Mouse (Mus musculus) spleen, adult 2 months (tissue): ENCODE data around the gene Pecam1. TPM values are rescaled to one million over a fixed set of nuclear protein-coding genes. Genes with fewer than 3 reads are reported as not detected.

Experiments used
- DNase-seq, 2 experiments: peaks; one replicate each; pipeline versions ENCODE4 v3.0.0 to v3.0.0-alpha.2; 2012 to 2021; ENCODE audit warnings: low spot score in 2 of 2, low read depth in 1 of 2
- H3K27ac ChIP-seq: fragments of 200-500 bp; 2 replicates; pipeline ENCODE4 v1.5.1; 2012; ENCODE audit warnings: low read length, inconsistent platforms; ENCODE audit not compliant: insufficient read depth
- H3K27me3 ChIP-seq: fragments of 200-500 bp; 2 replicates; pipeline ENCODE4 v1.6.1; 2012; ENCODE audit warnings: mild to moderate bottlenecking, moderate library complexity, low read length, inconsistent platforms; ENCODE audit not compliant: control insufficient read depth, insufficient read depth
- H3K36me3 ChIP-seq: fragments of 200-500 bp; 2 replicates; pipeline ENCODE4 v1.6.1; 2012; ENCODE audit warnings: mild to moderate bottlenecking, low read length, inconsistent platforms; ENCODE audit not compliant: control insufficient read depth, insufficient read depth
- H3K4me1 ChIP-seq: fragments of 200-500 bp; 2 replicates; pipeline ENCODE4 v1.6.1; 2011; ENCODE audit warnings: inconsistent platforms; ENCODE audit not compliant: control insufficient read depth, insufficient read depth, insufficient read length
- H3K4me3 ChIP-seq: fragments of 200-500 bp; 2 replicates; pipeline ENCODE4 v1.5.1; 2011; ENCODE audit warnings: mild to moderate bottlenecking, inconsistent platforms; ENCODE audit not compliant: insufficient read depth, insufficient read length; ENCODE audit errors: extremely low read depth
- CTCF ChIP-seq: fragments of 200-500 bp; IDR thresholded peaks from 2 replicates; pipeline ENCODE4 v1.5.1; 2011; ENCODE audit warnings: mild to moderate bottlenecking, inconsistent platforms; ENCODE audit not compliant: insufficient read depth, insufficient read length, insufficient replicate concordance; ENCODE audit errors: extremely low read depth
- POLR2A ChIP-seq: fragments of 200-500 bp; IDR thresholded peaks from 2 replicates; pipeline ENCODE4 v1.6.1; 2011; ENCODE audit warnings: low read depth, low read length, inconsistent platforms
- WGBS: fragments of 180-500 bp; shearing (Covaris S2); methylation state at CpG from one replicate; pipeline ENCODE4 v1.1.7; 2018; 5-methylcytosine and 5-hydroxymethylcytosine counted together
- polyA plus RNA-seq: library from polyadenylated mRNA; depleted of rRNA; stranded (reverse); fragments of >200 nt; gene quantifications from 2 replicates; pipeline ENCODE4 v1.2.3, GENCODE M21; 2012

The Pecam1 gene
- polyA plus RNA-seq, 1 experiment = 43.5 TPM

- DNase-seq = no peak
- H3K4me1 ChIP-seq = no peaks in the 10 kb centered on the region
- H3K36me3 ChIP-seq = peaks cover 12% of the 10 kb centered on the region
- H3K27ac ChIP-seq = no peak overlapping the region
- no peaks in the 10 kb centered on the region for H3K27me3 ChIP-seq
- WGBS = 93% methylated on average over 15 of the region's 15 CpGs
- TF ChIP-seq CTCF (no peak), POLR2A (no peak)
- H3K4me3 ChIP-seq = no peak overlapping the region
Measured at GRCm38 (mm10) chr11:106723611-106724125, 26.8 kb downstream of the Pecam1 start.

GRCm38 (mm10) chr11:106722831-106723361 lies 27.5 kb downstream of the Pecam1 start:
- Histone ChIP-seq H3K36me3 (peaks cover 12% of the 10 kb centered on the region), H3K4me3 (no peak overlapping the region), H3K27ac (no peak overlapping the region), H3K27me3 (no peaks in the 10 kb centered on the region), H3K4me1 (no peaks in the 10 kb centered on the region)
- DNase-seq = no peak
- WGBS = 40% methylated on average over 7 of the region's 7 CpGs
- TF ChIP-seq CTCF = no peak
- no peak for TF ChIP-seq POLR2A

DNA sequence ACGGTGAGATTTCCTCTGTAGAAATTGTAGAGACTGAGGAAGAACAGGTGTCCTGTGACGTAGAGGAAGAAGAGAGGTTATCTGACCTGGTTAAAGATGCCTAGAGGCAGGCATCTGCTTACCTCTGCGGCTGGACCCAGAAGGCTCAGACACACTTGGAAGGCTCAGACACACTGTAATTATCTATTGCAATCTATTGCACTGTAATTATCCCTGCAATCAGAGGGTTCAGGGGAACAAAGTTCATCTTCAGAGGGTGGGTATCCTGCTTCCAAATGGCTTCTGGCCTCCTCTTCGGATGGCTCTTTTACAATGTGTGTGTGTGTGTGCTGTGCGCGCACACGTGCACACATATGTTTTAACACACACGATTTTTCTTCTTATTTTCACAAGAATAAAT lies 30.0 kb downstream of the Pecam1 start:
- Histone ChIP-seq H3K36me3 (peaks cover 12% of the 10 kb centered on the region), H3K27me3 (no peaks in the 10 kb centered on the region), H3K4me3 (no peak overlapping the region), H3K27ac (no peak overlapping the region), H3K4me1 (no peaks in the 10 kb centered on the region; the same call in 1 of the 2 replicates)
- TF ChIP-seq CTCF = no peak
- no peak for TF ChIP-seq POLR2A
- WGBS = 90% methylated on average over 8 of the region's 8 CpGs
- DNase-seq = no peak

- Histone ChIP-seq H3K27me3 (no peaks in the 10 kb centered on the region), H3K27ac (no peak overlapping the region), H3K4me3 (no peak overlapping the region), H3K4me1 (no peaks in the 10 kb centered on the region; the same call in 1 of the 2 replicates), H3K36me3 (peaks cover 25% of the 10 kb centered on the region)
- DNase-seq = no peak
- WGBS = 43% methylated on average over 5 of the region's 5 CpGs
- TF ChIP-seq CTCF = no peak
- TF ChIP-seq POLR2A = no peak
Measured at GRCm38 (mm10) chr11:106716568-106716967, 33.9 kb downstream of the Pecam1 start.

- peaks cover 31% of the 10 kb centered on the region for H3K36me3 ChIP-seq
- H3K27me3 ChIP-seq = no peaks in the 10 kb centered on the region
- no peak for DNase-seq
- no peaks in the 10 kb centered on the region; the same call in 1 of the 2 replicates for H3K4me1 ChIP-seq
- no peak overlapping the region for H3K4me3 ChIP-seq
- no peak for TF ChIP-seq POLR2A
- no peak for TF ChIP-seq CTCF
- WGBS = 65% methylated on average over 6 of the region's 6 CpGs
- H3K27ac ChIP-seq = peak overlapping the region; percentile 29
Measured at GRCm38 (mm10) chr11:106715066-106715465, 35.4 kb downstream of the Pecam1 start.

DNA sequence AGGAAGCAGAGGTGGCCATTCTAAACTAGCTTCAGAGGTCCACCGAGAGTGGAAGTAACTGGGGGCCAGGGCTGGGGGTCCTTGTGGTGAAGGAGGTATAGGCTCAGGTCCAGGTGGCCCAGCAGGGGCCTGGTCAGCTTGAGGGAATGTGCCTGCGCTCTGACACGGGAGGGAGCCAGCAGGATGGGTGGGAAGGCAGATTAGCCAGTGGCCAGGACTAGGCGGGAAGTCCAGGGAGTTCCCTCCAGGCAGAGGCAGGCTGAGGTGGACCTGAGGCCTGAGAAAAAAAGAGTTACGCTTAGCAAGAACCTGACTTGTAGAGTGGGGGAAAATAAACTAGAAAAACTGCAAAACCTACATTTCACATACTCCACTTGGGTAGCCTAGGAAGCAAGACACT lies 39.6 kb downstream of the Pecam1 start:
- peaks cover 41% of the 10 kb centered on the region for H3K36me3 ChIP-seq
- TF ChIP-seq CTCF = no peak
- TF ChIP-seq POLR2A = no peak
- WGBS = 90% methylated on average over 5 of the region's 5 CpGs
- H3K27me3 ChIP-seq = no peaks in the 10 kb centered on the region
- no peak overlapping the region for H3K4me3 ChIP-seq
- no peak for DNase-seq
- no peaks in the 10 kb centered on the region for H3K4me1 ChIP-seq
- H3K27ac ChIP-seq = no peak overlapping the region

- WGBS = 88% methylated on average over 15 of the region's 15 CpGs
- DNase-seq = no peak
Measured at GRCm38 (mm10) chr11:106709227-106709985, 41.0 kb downstream of the Pecam1 start.

More at GRCm38 (mm10) chr11:106709227-106709985, 41.0 kb downstream of the Pecam1 start:
- H3K36me3 ChIP-seq = peaks cover 38% of the 10 kb centered on the region
- TF ChIP-seq CTCF (no peak), POLR2A (no peak)
- H3K27ac ChIP-seq = no peak overlapping the region
- H3K4me1 ChIP-seq = no peaks in the 10 kb centered on the region
- H3K4me3 ChIP-seq = no peak overlapping the region
- no peaks in the 10 kb centered on the region for H3K27me3 ChIP-seq
